Mouse (Mus musculus) kidney, adult 2 months (tissue): Measurements from ENCODE around the gene Adcy6. TPM values are rescaled to one million over a fixed set of nuclear protein-coding genes. Genes with fewer than 3 reads are reported as not detected.
A peak's percentile ranks its signal among the peaks of the same experiment; 100 is the strongest.

Source experiments
- DNase-seq: peaks from one replicate; pipeline ENCODE4 v3.0.0; 2021
- H3K27ac ChIP-seq: fragments of 200-500 bp; 2 replicates; pipeline ENCODE4 v1.5.1; 2012; ENCODE audit warnings: low read depth, low read length, control low read depth, inconsistent platforms; ENCODE audit not compliant: insufficient read depth
- H3K27me3 ChIP-seq: fragments of 200-500 bp; replicated peaks from 2 replicates; pipeline ENCODE4 v1.6.1; 2012; ENCODE audit warnings: mild to moderate bottlenecking, moderate library complexity, low read length, inconsistent platforms; ENCODE audit not compliant: control insufficient read depth, insufficient read depth
- H3K36me3 ChIP-seq: fragments of 200-500 bp; 2 replicates; pipeline ENCODE4 v1.6.1; 2012; ENCODE audit warnings: mild to moderate bottlenecking, moderate library complexity, low read length, inconsistent platforms; ENCODE audit not compliant: control insufficient read depth, insufficient read depth
- H3K4me1 ChIP-seq: fragments of 200-500 bp; 2 replicates; pipeline ENCODE4 v1.6.1; 2011; ENCODE audit warnings: low read length; ENCODE audit not compliant: control insufficient read depth, insufficient read depth
- H3K4me3 ChIP-seq: fragments of 200-500 bp; 2 replicates; pipeline ENCODE4 v1.5.1; 2011; ENCODE audit warnings: mild to moderate bottlenecking, low read depth, low read length, control low read depth; ENCODE audit not compliant: insufficient read depth
- CTCF ChIP-seq: fragments of 200-500 bp; conservative IDR thresholded peaks from 2 replicates; pipeline ENCODE4 v1.5.1; 2011; ENCODE audit warnings: low read depth, mild to moderate bottlenecking, control low read depth, low read length, moderate library complexity, mixed read lengths; ENCODE audit not compliant: insufficient read depth, insufficient read length
- POLR2A ChIP-seq: fragments of 200-500 bp; IDR thresholded peaks from one replicate; pipeline ENCODE4 v1.6.1; 2011; ENCODE audit warnings: low read depth, low read length, control low read depth
- WGBS: fragments of 180-500 bp; shearing (Covaris S2); methylation state at CpG from one replicate; pipeline ENCODE4 v1.1.7; 2018; 5-methylcytosine and 5-hydroxymethylcytosine counted together
- polyA plus RNA-seq: library from polyadenylated mRNA; depleted of rRNA; stranded (reverse); fragments of >200 nt; gene quantifications from 2 replicates; pipeline ENCODE4 v1.2.3, GENCODE M21; 2012; rRNA removed

The Adcy6 gene
- 98.7 and 104 TPM in 2 replicates for polyA plus RNA-seq

GRCm38 (mm10) chr15:98609331-98610130 lies at the start of gene Adcy6:
Gene Adcy6, minus strand, starts transcription at chr15:98610076.
- Histone ChIP-seq H3K27ac (peak within 1 kb of the TSS; percentile 84), H3K4me3 (peak within 1 kb of the TSS; percentile 92), H3K27me3 (no peaks in the 10 kb centered on the region), H3K36me3 (no peaks in the 10 kb centered on the region), H3K4me1 (peaks cover 7% of the 10 kb centered on the region)
- TF ChIP-seq CTCF (no peak), POLR2A (no peak)
- DNase-seq, result peak; percentile 91
- WGBS, result 2% methylated on average over 60 of the region's 75 CpGs

DNA sequence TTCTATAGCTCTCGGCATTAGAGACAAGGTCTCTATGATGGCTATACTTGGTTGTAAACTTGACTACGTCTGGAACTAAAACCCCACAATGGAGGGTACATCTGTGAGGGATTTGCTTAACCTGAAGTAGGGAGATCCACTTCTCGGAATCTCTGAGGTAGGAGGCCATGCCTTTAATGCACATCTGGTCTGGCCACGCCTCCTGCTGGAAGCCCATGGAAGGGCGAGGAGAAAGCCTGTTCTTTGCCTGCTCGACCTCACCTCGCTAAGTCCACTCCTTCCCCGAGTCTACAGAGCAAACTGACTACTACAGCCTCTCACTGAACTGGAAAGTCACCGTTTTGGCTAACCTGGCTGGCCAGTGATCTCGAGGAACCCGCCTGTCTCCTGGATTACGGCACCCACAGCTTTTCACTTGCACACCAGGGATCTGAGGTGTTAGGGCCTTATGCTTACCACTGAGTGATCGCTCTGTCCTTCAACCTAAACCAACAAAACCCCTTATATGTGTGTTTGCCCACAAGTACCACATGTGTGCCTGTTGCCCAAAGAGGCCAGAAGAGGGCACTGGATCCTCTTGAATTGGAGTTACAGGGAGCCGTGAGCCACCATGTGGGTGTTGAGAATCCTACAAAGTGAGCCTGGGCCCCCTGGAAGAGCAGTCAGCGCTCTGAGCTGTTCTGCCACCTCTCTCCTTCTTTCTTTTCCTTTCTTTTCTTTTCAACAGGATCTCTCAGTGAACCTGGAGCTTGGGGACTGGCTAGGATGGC lies 47.3 kb upstream of the Adcy6 start:
- no peak for DNase-seq
- 84% methylated on average over 15 of the region's 15 CpGs for WGBS
- no peaks in the 10 kb centered on the region for H3K4me1 ChIP-seq
- no peak overlapping the region for H3K27ac ChIP-seq
- no peaks in the 10 kb centered on the region; the same call in 1 of the 2 replicates for H3K36me3 ChIP-seq
- no peak overlapping the region for H3K4me3 ChIP-seq
- H3K27me3 ChIP-seq, result no peaks in the 10 kb centered on the region
- TF ChIP-seq POLR2A, result no peak

DNA sequence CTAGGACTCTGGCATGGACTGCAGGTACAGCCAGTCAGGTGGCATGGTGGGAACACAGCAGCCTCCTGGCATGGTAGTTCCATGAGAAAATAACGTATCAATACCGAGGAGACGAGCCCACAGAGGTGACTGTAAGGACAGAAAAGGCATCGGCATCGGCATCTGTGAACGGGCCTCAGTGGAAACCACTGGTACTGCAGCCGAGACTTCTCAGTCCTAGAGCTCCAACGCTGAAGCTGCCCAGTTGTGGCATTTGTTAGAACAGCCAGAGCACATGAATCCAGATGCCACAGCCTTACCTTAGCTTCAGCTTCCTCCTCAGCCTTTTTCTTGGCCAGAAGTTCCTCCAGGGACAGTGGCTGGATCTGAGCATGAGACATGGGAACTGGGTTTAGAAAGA lies 42.3 kb upstream of the Adcy6 start:
- WGBS, result 95% methylated on average over 8 of the region's 8 CpGs
- Histone ChIP-seq H3K27me3 (no peaks in the 10 kb centered on the region), H3K36me3 (peaks cover 12% of the 10 kb centered on the region), H3K4me1 (no peaks in the 10 kb centered on the region), H3K27ac (no peak overlapping the region), H3K4me3 (no peak overlapping the region)
- no peak for DNase-seq
- TF ChIP-seq POLR2A, result no peak
- TF ChIP-seq CTCF, result no peak

DNA sequence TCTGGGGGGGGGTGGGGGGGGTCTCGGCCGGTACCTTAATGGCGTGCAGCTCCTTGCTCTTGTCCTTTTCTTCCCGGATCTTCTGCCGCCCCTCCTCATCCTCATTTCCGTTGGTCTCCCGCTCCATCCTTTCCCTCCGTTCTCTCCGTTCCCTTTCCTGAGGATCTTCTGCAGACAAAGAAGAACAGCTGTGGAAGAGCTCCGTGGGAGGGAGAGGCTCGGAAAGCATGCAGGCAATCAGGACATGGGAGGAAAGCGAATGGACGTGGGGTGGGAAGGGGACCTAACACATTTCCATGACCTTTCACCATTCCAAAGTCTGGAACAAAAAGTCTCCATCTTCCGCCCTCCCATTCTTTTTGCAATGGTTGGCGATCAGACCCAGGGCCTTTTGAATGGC lies 41.6 kb upstream of the Adcy6 start:
- no peak overlapping the region for H3K4me3 ChIP-seq
- H3K27me3 ChIP-seq, result no peaks in the 10 kb centered on the region
- TF ChIP-seq CTCF, result no peak
- no peak for TF ChIP-seq POLR2A
- no peak for DNase-seq
- no peak overlapping the region for H3K27ac ChIP-seq
- H3K4me1 ChIP-seq, result no peaks in the 10 kb centered on the region
- 94% methylated on average over 15 of the region's 15 CpGs for WGBS
- peaks cover 12% of the 10 kb centered on the region for H3K36me3 ChIP-seq

DNA sequence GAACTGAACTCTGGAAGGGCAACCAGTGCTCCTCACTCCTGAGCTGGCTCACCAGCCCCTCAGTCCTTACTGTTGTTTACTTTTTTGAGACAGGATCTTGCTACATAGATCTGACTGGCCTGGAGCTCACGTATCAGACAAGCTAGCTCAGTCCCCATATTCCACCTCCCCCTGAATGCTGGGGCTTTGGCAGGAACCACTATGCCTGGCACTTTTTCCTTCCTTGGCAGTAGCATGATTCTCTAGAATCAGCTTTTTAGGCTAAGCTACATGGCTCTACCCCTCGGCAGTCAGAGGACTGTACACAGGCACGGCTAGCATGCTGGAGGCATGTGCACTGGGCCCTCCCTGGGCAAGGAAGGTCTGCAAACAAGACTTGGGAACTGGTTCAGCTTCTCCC lies 38.2 kb upstream of the Adcy6 start:
- Histone ChIP-seq H3K36me3 (peaks cover 14% of the 10 kb centered on the region), H3K4me1 (no peaks in the 10 kb centered on the region), H3K27me3 (no peaks in the 10 kb centered on the region), H3K4me3 (no peak overlapping the region), H3K27ac (no peak overlapping the region)
- WGBS, result 95% methylated on average over 3 of the region's 3 CpGs
- no peak for DNase-seq
- TF ChIP-seq CTCF (no peak), POLR2A (no peak)

DNA sequence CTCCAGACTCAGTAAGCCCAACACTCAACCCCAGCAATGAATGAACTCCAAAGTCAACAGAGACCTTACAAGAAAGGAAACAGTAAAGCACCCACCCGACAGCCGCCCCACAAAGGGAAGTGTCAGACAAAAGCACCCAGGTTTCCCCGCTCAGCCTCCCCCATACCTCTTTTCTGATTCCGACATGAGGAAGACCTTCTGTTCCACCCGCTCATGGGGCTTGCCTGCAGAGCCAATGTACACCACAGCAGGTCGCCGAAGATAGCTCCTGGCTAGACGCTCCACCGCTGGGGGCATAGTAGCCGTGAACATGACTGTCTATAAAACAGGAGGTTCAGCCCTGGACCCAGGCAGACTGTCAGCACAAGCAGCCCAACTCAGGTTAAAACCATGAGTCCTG lies 37.4 kb upstream of the Adcy6 start:
- WGBS, result 88% methylated on average over 10 of the region's 10 CpGs
- no peak for DNase-seq
- no peak overlapping the region for H3K4me3 ChIP-seq
- no peaks in the 10 kb centered on the region for H3K27me3 ChIP-seq
- TF ChIP-seq CTCF (no peak), POLR2A (no peak)
- H3K27ac ChIP-seq, result no peak overlapping the region
- no peaks in the 10 kb centered on the region for H3K4me1 ChIP-seq
- peaks cover 14% of the 10 kb centered on the region for H3K36me3 ChIP-seq

DNA sequence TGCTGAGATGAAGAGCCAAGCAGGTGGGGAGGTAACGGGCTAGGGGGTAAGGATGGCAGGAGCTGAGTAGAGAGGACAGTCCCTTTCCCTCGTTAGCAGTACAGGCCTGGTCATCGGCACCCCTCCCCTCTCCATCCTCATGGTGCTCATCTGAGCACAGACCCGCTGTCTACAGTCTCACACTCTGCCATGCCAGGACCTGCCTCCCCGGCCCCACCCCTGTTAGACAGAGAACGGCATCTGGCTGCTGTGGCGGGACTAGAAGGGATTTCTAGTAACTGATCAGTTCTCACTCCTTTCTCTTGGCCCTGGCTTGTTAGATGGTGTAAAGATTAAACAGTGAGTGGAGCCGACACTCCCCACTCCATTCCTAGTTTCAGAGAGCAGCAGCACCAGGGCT lies 36.9 kb upstream of the Adcy6 start:
- H3K27ac ChIP-seq, result no peak overlapping the region
- no peak overlapping the region for H3K4me3 ChIP-seq
- no peaks in the 10 kb centered on the region for H3K4me1 ChIP-seq
- no peaks in the 10 kb centered on the region for H3K27me3 ChIP-seq
- peaks cover 13% of the 10 kb centered on the region for H3K36me3 ChIP-seq
- 74% methylated on average over 8 of the region's 8 CpGs for WGBS
- DNase-seq, result no peak
- TF ChIP-seq POLR2A, result no peak
- no peak for TF ChIP-seq CTCF
